Mouse (Mus musculus) testis, postnatal 14 days (tissue): ENCODE results near the gene Chst13.

Source experiments
- DNase-seq: peaks from one replicate; pipeline ENCODE4 v3.0.0; 2021; ENCODE audit warnings: low spot score

Gene Chst13

DNA sequence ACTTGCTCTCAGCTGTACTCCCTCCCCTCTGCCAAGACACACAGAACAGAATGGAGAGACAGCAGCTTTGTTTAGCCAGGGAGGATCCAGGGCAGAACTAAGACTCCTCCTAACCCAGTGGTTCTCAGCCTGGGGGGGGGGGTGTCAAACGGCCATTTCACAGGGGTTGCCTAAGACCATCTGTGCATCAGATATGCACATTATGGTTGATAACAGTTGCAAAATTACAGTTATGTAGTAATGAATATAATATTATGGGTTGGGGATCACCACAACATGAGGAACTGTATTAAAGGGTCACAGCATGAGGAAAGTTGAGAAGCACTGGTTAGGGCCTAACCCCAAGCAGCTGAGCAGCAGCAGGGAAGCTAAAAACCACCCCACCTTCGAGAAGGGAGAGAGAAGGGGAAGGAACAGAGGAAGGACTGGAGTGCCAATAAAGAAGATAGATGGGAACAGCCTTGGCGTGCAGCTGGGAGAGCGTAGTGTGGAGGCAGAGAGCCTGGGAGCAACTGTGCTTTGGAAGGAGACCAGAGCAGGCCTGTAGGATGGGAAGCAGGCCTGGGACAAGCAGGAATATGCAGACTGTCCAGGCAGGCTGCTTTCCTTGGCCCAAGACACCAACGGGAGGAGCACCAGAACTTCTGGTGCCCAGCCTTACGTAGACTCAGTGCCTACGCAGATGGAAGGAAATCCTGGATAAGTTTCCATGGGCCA, 5.4 kb downstream of the Chst13 start:
- peak; percentile 54 for DNase-seq

DNA sequence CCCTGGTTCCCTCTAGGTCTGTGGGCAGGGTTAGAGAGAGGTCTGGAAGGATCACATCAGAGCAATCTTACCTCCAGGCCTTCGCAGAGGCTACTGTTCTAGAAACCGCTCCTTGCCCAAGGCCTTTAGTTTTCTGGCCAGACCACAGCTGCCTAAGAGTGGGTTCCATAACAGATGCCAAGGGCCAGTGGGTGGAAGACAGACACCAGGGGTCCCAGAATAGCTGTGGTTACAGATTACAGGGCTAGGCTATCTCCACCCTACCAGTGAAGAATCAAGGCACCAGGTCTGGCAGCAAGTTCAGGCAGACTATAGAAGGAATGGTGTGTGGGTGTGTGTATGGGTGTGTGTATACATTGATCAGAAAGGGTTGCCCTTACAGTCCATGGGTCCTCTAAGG, 6.0 kb downstream of the Chst13 start:
- no peak for DNase-seq

DNA sequence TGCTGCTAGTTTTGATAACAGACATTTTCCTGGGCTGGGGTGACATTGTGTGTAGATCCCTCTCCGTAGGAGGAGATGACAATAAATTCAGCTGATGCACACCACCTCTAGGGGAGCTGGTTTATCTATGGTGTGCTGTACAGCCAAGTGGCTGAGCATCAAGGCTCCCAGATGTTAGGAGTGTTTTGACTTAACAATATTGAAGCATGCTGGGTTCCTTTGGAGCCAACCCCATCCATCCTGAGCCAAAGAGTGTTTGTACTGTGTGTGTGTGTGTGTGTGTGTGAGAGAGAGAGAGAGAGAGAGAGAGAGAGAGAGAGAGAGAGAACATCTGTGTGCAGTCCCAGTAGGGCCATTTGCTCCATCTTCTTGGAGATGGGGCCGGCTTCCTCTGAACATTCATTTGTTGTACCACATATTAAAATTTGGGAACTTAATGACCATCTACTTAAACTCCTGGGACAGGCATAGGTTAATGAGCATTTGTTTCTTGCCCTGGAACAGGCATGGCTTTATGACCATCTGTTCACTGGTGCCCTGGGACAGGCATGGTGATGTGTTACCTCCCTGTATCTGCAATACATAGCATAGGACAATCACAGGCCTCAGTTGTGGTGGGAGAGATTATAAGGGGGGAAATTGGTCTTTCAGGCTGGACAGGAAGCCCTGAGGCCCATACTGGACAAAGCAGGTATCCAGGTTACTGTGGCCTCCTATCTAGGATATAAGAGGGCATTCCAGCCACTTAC, 7.3 kb downstream of the Chst13 start:
- DNase-seq = no peak

DNA sequence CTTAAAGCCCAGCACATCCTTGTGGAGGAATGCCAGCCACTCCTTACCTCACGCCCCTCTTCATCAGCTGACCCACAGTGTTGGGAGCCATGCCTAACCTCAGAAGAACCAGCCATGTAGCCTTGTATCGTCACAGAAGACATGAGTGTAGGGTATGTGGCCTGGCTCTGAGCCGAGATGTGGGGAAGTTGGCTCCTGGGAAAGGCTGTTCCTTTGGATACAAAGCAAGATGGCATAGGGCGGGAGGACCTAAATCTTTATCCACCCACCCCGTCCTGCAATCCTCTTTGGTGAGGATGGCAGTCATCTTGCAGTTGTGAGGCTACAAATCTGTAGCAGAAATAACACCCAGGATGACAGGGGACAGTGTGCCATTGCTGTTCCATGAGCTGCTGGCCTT, 9.0 kb downstream of the Chst13 start:
- DNase-seq = no peak

DNA sequence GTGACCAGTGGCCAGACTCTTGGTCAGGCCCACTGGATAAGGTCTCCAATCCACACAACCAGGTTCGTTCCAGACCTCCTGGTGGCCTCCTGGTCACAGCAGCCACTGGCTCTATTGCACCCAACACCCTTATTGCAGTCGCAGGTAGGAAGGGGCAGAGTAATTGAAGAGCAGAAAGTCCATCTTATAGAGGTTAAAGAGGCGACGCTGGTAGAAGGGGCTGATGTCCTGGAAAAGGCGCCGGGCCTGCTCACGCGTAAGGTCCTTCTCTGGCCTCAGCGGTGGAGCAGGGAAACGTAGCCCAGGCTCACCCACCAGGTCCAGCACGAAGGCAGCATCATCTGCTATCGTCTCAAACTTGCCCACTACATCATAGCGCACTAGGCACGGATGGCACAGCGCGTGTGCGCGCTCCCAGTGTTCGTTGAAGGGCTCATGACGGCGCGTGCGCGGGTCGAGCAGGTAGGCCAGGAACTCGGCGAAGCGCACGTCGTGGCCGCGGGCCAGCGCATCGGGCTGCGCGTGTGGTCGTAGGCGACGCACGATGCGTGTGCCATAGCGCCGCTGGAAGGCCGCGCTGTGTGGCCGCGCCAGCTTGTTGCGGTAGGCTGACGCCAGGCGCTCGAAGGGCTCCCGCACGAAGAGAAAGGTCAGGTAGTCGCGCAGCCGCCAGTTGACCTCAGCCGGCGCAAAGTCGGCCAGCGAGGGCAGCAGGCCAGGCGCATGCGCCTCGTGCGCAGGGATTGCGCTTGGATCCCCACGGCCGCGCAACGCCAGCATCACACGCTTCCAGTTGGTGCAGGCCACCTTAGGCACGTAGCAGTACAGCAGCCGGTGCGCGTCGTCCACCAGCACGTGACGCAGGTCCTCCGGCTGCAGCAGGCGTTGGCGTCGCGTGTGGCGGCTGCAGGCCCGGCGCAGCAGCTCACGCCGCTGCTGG, 15.9 kb downstream of the Chst13 start:
- peak; percentile 31 for DNase-seq

DNA sequence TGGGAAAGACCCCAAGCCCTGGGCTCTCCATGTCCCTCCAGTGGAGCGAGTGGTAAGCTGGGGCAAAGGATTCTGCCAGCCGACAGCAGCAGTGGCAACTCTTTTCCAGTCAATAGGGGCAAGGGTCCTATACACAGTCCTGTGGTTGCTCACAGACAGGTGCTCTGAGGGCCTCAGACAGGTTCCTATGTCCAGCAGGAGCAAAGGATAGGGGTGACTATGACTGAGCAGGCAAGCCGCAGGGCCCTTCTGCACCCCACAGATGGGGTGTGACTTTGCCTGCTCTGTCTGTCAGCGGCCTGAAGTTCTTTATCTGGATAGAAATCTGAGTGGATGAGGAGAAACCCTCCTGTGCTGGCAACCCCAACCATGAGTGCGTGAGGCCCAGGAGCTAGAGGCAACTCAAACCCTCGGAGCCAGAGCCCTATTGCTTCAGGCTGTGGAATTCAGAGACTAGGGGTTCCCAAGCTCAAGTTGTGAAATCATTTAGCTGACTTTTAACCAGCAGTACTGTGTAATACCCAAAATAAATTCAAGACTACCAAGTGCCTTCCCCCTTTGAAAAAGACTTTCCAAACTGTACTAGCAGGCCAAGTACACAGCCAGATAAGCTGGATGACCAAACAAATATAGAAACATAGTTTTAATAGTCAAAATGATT, 18.5 kb downstream of the Chst13 start:
- no peak for DNase-seq

DNA sequence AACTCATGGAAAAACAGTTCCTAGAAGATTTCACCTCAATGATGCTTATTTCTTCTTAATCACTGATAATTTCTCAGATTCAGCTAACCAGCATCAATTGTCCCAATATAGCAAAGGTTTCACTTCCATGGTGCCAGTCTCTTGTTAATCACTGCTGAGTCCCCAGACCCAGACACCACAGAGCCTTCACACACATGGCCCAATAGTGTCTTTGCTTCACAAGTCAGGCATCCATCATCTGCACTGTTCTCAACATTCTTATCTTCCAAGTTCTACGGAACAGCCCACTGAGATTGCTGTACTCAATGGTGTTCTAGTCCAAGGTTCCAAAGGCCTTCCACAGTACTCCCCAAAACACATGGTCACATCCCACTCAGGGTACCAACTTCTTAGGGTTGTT, 24.1 kb downstream of the Chst13 start, which contains the start of gene BC048671:
Gene BC048671 (plus strand): TSS at position 301 of the 400 bp plus-strand sequence.
- no peak for DNase-seq

DNA sequence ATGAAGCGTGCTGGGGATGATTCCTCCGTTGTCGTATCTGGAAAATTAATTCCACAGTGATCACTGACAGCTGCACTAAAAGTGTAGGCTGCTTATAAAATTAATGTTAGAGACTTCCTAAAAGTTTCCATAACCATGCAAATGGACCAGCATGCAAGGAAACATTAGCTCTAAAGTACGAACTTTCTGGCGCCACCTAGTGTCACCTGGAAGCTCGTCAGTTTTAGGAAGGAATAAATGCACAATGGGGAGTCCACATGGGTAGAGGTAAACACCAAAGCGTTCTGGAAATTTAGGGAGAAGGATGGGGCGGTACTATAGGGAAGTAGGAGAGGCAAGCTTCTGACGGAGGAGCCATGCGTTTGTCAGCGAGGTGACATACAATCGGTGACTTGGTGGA, 36.7 kb downstream of the Chst13 start:
- DNase-seq = no peak
